Mouse (Mus musculus): Measurements from ENCODE around the gene Rras2. TPM values are rescaled to one million over a fixed set of nuclear protein-coding genes. Genes with fewer than 3 reads are reported as not detected.

The Rras2 gene
- total RNA-seq (2015) (1.7 and 3.7 TPM in 2 replicates), total RNA-seq (2017) (1.5 and 1.7 TPM in 2 replicates)

DNA sequence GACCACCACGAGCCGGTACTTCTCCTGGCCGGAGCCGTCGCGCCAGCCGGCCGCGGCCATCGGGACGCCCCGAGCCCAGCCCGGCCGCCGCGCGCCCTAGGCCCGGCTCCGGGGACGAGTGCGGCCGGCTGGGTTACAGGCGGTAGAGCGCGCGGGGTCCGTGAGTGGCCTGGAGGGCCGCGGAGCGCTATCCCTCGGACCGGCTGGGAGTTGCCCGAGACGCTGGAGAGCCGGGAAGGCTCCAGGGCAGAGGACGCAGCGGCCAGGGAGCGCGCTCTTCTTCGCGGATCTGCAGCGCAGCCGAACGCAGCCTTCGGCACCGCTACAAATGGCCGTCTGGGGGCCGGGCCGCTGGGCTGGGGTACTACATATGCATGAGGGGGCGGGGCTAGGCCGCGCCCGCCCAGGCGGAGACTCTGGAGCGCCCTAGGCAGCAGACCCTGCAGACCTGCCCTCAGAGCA, at the start of gene Rras2:
TSS of gene Rras2 (minus strand) at position 338 of the 462 bp plus-strand sequence.
- peak; percentile 94 for ATAC-seq (replicated peaks; ENCODE audit: poor library complexity)

DNA sequence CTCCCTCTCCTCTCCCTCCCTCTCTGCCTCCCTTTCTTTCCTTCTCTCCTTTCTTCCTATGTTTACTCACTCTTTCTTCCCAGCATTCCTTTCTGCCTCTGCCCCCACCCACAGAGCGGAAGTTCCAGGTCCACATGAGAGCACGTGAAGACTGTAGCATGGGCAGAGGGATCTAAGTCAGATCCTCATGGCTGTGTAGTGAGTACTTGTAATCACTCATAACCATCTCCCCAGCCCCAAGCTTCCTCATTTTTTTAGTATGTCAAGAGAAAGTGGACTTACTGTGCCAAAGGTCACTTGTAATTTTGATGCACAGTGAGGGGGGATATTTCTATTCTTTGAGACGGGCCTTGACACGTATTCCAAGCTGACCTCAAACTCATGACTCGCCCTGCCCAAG, 45.4 kb upstream of the Rras2 start:
- 0 out of 2 replicates have a peak, but pooled peaks have one; percentile 34 for ATAC-seq (replicated peaks; ENCODE audit: poor library complexity)

DNA sequence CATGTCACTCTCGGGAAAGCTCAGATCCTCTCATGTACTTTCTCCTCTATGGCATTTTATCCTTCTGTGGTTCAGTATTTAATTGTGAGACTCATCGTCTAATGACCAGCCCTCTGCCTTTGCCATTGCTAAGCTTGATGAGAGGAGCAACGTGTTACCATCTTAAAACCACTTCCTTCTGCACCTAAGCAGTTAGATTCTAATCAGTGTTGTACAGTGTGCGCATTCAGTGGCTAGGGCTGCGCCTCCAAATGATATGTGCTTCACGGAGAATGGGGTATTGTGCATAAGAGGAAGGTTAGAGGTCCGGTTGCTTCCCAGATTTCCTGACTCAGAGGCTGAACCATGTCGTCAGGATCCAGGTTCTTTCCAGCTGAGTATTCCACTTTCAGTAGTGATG, 43.5 kb upstream of the Rras2 start:
- peak; percentile 37 for ATAC-seq (replicated peaks; ENCODE audit: poor library complexity)

DNA sequence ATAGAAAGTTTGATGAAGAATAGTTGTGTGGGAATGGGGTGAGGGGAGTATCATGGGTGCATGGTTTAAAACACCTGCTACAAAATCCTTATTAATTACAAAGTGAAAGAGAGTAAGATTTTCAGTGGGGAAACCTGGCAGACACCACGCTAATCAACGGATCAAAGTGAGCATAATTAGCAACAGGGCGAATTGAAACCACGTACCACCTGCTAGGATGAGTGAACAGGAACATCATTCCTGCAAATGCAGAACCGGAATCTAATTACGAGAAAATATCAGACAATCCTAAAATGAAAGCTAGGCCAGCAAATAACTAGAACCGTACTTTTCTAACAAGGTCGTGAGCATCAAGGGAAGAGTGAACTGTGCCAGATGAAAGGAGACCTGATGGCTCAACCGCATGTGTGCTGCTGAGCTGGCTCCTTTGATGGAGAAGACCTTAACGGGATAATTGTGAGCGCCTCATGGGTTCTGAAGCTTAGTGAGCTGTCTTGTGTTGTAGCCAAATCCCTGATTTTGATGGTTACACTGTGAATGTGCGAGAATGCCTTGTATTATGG, 40.2 kb upstream of the Rras2 start:
- ATAC-seq (replicated peaks; ENCODE audit: poor library complexity): no peak

DNA sequence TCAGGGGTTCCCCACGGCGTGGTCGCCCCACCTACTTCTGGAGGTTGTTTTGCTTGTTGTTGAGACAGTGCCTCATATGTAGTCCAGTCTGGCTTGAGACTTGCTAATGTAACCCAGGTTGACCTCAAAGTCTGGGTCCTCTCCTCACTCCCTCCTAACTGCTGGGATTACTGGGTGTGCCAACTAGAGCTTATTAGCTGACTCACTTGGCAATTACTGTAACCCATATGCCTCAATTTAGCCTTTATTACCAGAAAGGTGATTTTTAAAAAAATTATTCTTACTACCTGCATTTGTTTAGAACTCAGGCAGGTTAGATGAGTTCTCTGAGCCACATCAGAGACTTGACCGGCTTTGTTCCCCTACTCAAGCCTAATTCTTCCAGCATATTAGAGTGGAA, 38.8 kb upstream of the Rras2 start:
- no peak for ATAC-seq (replicated peaks; ENCODE audit: poor library complexity)

DNA sequence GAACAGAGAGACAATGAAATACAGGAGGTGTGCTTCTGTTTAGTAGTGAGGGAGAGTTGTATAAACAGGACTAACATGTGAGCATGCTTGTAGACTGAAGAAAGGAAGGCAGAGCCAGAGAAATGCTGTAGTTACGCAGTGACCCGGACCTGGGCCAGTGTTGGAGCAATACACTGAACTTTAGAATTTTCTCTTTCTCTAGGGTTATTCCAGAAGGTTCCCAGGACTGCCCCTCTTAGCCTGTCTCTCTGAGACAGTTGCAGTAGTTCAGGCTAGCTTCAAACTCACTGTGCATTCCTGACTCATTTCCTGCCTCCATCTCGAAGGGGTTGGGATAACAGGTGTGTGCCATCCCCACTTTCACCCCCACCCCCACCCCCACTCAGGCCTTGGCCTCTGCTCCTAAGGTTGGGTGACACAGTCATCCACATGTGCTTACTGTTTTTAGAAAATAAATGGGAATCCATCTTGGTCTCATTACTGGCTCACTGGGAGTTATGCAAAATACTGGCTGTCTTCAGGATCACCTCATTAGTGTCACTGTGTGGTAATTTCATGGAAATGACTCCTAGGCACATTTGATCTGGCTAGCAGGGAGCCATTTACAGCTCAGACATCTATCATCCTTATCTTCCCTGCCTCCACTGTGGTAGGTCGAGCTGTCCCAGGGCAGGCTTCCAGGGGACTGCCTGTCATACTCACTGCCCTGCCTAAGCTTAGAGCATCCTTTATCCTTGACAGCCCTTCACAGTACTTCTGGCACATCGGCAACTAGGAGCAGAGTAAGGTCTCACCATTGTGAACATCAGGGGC, 37.7 kb upstream of the Rras2 start:
- no peak for ATAC-seq (replicated peaks; ENCODE audit: poor library complexity)

DNA sequence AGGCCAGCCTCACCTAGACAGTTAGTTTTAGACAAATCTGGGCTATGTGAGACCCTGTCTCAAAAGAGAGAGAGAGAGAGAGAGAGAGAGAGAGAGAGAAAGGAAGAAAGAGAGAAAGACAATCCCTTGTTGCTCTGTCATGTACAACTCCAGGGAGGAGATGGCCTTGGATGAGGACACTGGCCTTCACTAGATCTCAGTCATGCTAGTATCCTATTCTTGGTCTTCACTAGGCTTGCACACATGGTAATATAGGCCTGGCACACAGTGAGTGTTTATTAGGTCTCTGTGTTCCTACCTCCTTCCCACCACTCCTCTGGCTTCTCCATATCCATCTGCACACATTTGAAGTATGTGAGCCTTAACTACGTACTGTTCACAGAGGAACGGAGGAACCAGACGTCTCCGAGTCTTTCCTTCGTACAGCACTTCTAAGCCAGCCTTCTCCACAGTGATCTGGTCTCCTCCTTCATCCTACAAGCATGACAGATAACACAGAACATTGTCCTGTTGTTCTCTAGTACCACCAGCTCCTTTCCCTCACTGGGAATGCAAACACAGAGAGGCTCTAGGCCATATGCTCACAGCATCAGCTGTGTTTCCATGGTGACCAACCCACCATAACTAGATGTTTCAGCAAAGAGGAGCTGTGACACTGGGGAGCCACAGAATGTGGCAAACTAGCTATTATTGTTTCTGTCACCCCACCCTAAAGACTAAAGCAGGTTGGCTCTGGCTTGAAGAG, 33.6 kb upstream of the Rras2 start:
- no peak for ATAC-seq (replicated peaks; ENCODE audit: poor library complexity)

DNA sequence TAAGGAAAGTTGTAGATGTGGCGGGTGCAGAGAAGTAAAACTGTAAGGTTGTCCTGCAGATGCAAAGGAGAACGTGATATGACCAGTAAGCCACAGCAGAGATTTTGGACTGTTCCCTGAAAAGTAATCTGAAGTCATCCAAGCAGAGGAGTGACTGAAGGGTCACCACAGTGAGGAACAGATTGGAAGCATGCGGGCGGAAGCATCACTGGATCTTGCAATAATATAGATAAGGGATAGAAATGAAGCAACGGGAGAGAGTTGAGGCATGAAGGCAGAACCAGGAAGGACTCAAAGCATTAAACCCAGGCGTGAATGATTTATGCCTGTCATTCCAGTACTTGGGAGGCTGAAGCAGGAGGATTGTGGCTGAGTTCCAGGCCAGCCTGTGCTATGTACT, 32.0 kb upstream of the Rras2 start:
- ATAC-seq (replicated peaks; ENCODE audit: poor library complexity): no peak

DNA sequence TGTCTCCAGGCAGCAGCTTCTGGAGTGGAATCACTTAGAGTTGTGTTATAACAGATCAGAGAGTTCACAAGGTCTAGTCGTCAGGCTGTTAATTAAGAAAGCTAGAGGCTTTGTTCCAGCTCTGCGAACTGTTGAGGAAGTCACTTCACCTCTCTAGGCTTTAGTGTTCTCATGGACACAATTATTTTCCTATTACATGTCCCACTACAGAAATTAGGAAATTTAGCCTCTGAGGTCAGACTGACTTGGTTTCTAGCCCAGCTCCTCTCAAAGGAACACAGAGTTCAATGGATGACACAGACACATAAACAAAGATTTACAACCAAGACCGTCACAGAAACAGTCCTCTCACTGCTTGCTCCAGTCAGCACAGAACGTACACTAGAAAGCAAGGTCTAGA, 31.6 kb upstream of the Rras2 start:
- ATAC-seq (replicated peaks; ENCODE audit: poor library complexity): no peak

DNA sequence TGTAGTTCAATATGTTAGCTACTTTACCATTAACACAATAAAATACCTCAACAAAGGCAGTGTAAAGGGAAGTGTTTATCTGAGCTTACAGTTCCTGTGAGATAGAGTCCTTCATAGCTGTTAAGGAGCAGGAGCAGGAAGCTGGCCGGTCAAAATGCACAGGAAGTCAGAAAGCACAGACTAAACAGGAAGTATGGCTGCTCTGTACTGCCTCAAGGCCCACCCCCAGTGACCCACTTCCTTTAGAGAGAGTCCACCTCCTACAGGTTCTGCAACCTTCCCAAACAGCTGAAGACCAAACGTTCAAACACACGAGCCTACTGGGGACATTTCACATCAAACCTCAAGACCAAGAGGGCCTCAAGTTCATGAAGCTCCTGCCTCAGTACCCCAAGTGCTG, 28.3 kb upstream of the Rras2 start:
- ATAC-seq (replicated peaks; ENCODE audit: poor library complexity): no peak

DNA sequence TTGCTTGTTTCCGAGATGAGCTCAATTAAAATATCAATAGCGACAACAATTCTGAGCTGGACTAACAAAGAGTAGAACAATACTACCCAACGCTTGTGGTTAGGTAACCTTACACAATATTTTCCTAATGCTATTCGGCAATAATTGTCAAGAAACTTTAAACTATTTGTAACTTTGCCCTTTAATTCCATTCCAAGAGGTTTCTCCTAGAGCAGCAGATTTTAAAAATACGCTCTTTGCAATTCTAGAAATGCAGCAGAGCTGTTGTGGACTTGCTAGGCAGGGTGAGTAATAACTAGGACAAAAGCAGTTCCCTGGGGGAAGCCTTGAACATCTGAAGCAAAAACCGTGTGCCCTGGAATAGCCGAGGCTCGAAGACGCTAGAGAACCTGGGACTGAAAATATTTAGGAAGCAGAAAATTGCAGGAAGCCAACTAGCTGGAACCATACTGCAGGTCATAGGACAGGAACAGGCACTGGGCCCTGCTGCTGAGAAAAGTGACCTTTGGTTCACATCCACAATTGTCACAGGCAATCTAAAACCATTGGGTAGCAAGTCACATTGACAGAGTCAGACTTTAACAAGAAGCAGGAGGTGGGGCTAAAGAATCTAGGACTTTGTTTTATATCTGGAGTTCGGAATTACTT, 24.7 kb upstream of the Rras2 start:
- no peak for ATAC-seq (replicated peaks; ENCODE audit: poor library complexity)

DNA sequence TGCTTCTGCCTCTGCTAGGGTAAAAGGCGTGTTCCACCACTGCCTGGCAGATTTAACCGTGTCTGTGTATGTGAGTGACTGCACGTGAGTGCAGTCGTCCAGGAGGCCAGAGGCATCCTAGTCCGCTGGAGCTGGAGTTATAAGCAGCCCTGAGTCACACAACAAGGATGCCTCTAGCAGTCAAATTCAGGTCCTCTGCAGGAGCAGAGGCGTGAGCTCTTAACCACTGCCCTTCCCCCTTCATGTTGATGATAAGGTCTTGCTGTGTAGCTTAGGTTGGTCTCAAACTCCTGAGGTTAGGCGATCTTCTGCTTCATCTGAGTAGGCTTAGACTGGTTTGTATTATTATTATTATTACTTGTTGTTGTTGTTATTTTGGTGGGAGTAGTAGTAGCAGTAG, 22.4 kb upstream of the Rras2 start:
- no peak for ATAC-seq (replicated peaks; ENCODE audit: poor library complexity)

DNA sequence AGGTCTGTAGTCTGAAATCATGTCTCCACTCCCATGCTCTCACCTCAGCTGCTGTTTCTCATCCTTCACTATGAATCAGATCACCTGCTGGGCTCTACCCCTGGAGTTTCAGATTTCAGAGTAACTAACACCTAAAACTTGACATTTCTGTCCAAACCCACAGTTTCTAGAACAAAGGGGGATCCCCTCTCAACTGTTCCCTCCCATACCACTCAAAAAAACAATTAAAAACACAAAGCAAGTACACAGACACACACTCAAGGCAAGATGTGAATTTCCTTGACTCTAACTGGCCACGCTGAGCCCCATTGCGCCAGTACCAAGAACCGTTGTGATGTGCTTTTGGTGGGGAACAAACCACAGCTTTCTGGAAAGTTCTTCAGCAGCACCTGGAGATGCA, 21.8 kb upstream of the Rras2 start:
- no peak for ATAC-seq (replicated peaks; ENCODE audit: poor library complexity)

DNA sequence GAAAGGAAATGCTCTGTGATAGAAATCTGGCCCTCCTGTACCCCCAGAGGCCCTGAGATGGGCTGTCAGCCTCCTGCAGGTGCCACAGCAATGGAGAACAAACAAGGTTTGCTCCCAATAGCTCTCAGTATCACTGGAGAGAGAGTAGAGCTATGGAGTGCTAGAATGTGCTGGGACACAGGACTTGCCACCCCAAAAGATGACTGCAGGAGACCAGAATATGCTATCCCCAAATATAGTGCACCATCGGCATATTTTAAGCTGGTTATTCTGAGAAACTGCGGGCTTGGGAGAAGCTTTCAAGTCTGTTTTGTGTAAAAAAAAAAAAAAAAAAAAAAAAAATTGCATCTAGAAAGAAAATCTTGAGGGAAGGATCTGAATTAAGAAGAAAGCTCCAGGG, 20.7 kb upstream of the Rras2 start:
- no peak for ATAC-seq (replicated peaks; ENCODE audit: poor library complexity)

DNA sequence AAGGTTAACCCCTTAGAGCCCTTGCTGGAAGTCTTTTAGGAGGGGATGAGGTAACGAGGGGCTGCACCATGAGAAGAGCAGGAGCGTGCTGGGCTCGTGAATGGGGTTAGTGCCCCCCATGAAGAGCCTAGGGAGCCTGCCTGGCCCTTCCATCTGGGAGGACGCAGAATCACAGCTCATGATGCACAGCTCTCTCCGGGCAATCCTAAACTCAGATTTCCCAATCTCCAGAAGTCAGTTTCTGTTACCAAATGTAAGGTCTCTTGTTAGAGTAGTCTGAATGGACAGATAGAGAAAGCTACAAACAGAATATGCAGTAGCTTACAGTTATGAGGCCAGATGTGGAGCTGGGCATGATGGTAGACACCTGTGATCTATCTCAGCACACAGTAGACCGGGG, 17.6 kb upstream of the Rras2 start:
- ATAC-seq (replicated peaks; ENCODE audit: poor library complexity): no peak

DNA sequence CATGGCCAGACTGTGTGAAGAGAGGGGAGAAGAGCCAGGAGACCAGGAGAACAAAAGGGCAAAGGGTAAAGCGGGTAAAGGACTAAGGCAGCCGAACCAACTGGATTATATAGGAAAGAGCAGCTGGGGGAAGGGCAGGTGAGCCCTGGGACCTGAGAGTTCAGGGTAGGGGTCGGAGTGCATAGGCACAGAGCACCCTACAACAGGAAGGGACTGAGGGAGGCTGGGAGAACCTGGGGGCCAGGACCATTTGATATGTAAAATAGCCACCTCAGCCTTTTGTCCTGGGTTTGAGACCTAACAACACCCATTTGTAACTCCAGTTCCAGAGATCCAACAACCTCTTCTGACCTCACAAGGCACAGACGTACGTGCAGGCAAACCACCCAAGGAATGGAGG, 16.4 kb upstream of the Rras2 start:
- ATAC-seq (replicated peaks; ENCODE audit: poor library complexity): no peak

DNA sequence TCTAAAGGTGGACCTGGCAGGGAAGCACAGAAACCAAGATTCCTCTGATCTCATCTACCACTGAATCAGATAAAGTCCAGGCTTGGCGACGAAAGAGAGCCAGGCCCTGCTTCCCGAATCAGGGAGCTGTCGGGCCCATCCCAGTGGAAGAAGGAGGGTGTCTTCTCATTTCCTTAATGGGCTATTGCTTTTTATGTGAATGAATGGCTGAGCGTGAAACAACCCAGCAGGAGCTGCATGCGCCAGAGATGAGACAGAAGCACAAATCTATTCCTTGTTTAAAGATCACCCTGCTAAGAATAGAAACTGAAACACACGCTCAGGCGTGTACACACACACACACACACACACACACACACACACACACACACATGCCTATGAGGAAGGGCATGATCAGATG, 14.7 kb upstream of the Rras2 start:
- no peak for ATAC-seq (replicated peaks; ENCODE audit: poor library complexity)

DNA sequence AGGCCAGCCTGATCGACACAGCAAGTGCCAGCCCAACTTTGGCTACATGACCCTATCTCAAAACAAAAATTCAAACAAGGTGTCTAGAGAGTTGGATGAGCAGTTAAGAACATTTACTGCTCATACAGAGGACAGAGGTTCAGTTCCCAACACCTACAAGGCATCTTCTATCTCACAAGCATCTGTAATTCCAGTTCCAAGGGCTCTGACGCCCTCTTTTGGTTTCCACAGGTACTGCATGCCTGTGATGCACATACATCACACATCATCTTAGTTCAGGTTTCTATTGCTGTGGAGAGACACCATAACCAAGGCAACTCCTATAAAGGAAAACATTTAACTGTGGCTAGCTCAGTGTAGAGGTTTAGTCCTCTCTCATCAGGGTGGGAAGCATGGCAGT, 11.7 kb upstream of the Rras2 start:
- no peak for ATAC-seq (replicated peaks; ENCODE audit: poor library complexity)

DNA sequence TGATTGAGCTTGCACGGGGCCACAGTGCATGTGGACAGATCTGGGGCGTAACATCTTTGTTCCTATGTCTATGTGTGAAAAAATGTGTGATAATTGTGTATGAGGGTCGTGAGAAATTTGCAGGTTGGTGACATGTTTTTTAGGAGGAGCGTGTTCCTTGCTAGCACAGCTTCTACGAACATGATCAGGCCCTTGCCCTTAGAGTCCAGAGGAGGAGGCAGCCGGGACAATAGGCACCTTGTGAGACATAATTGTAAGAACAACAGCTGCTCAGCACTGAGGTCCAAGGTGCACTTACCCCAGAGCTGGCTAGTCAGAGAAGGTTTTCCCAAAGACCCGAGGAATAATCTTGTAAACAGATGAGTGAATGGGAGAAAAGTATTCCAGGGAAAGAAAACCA, 599 bp upstream of the Rras2 start:
- no peak for ATAC-seq (replicated peaks; ENCODE audit: poor library complexity)

DNA sequence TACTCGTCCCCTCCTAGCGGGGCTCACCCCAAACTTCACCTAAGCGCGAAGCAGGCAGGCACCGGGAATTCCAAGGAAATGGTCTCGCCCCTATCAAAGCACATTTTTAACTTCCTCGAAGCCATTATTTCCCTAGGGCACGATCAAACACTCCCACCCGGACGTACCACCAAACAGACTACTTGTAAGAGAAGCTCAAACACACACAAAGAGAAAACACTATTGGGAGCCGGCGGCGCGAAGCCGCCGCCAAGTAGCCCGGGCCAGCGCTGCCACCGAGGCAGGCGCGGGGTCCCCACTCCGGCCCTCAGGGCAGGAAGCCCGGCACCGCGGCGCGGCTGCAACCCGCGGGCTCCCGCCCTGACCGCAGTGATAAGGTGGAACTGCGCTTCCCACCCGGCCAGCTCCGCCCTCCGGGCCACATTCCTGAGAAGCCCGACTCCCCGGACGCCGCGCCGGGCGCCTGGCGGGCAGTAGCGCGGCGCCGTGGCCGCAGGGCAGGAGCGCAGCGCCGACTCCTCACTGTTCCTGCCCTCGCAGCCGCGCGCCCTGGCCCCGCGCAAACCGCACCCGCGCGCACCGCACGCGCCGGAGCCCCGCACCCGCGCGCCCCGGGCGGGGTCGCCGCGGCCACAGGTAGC, 750 bp downstream of the Rras2 start:
- ATAC-seq (replicated peaks; ENCODE audit: poor library complexity): peak; percentile 53

DNA sequence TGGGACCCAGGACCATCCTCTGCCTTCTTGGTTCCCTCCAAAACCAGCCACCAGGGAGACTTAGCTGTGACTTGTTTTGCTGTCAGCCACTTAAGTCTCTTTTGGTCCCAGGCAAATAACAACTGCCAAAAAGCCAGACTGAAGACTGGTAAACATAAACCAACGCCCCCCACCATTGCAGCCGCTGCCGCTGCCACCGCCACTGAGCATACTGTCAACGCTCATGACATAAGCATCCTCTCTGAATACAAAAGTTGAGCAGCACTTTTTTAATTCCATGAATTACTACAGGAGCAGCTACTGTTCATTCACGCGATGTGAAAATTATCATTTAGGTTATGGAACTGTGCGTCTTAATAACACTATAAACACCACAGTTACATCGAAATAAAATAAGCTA, 1.6 kb downstream of the Rras2 start:
- no peak for ATAC-seq (replicated peaks; ENCODE audit: poor library complexity)

Data from megakaryocyte progenitor cell, adult 5-6 weeks (primary cell).